Mouse (Mus musculus) limb, embryonic 11.5 days (tissue): ENCODE measurements around the gene Krtap3-2. TPM values are rescaled to one million over a fixed set of nuclear protein-coding genes. Genes with fewer than 3 reads are reported as not detected.
A peak's percentile ranks its signal among the peaks of the same experiment; 100 is the strongest.

ENCODE experiments used
- ATAC-seq: fragments of 200-750 bp; cut with Nextera tagmentation; 2 replicates; pipeline ENCODE4 v1.8.0; 2017; ENCODE audit warnings: low read depth; ENCODE audit not compliant: insufficient number of reproducible peaks, low FRiP score, low TSS enrichment
- DNase-seq: peaks from one replicate; pipeline ENCODE4 v3.0.0-alpha.2; 2015; ENCODE audit warnings: low spot score
- H3K27ac ChIP-seq: fragments of 300-500 bp; sonication (generic); replicated peaks from 2 replicates; pipeline ENCODE4 v1.5.1; 2014; ENCODE audit warnings: low read depth, mild to moderate bottlenecking, low read length
- H3K27me3 ChIP-seq: fragments of 300-500 bp; sonication (generic); 2 replicates; pipeline ENCODE4 v1.6.1; 2014; ENCODE audit warnings: mild to moderate bottlenecking, low read length, mixed read lengths; ENCODE audit not compliant: control insufficient read depth, insufficient read depth
- H3K36me3 ChIP-seq: fragments of 300-500 bp; sonication (generic); 2 replicates; pipeline ENCODE4 v1.6.1; 2014; ENCODE audit warnings: mild to moderate bottlenecking, low read length, moderate library complexity, mixed read lengths; ENCODE audit not compliant: control insufficient read depth, insufficient read depth
- H3K4me1 ChIP-seq: fragments of 300-500 bp; sonication (generic); 2 replicates; pipeline ENCODE4 v1.6.1; 2014; ENCODE audit warnings: low read length, mixed read lengths; ENCODE audit not compliant: control insufficient read depth, insufficient read depth
- H3K4me2 ChIP-seq: fragments of 300-500 bp; sonication (generic); 2 replicates; pipeline ENCODE4 v1.6.1; 2014; ENCODE audit warnings: low read depth, mild to moderate bottlenecking, moderate library complexity; ENCODE audit not compliant: severe bottlenecking
- H3K4me3 ChIP-seq: fragments of 300-500 bp; sonication (generic); 2 replicates; pipeline ENCODE4 v1.5.1; 2014; ENCODE audit warnings: low read depth, low read length
- H3K9ac ChIP-seq: fragments of 300-500 bp; sonication (generic); 2 replicates; pipeline ENCODE4 v1.6.1; 2014; ENCODE audit warnings: mild to moderate bottlenecking, low read length
- H3K9me3 ChIP-seq: fragments of 300-500 bp; sonication (generic); 2 replicates; pipeline ENCODE4 v1.6.1; 2016; ENCODE audit warnings: low read length; ENCODE audit not compliant: control insufficient read depth
- WGBS: fragments of 180-500 bp; shearing (Covaris S2); extraction: QIAGEN DNeasy Blood & Tissue Kit; methylation state at CpG from one replicate; pipeline ENCODE4 v1.1.7; 2014; 5-methylcytosine and 5-hydroxymethylcytosine counted together
- polyA plus RNA-seq: library from polyadenylated mRNA; unstranded; fragments of >200 nt; fragmentation: Nextera tagmentation; extraction: Ambion mirVana; gene quantifications from 2 replicates; pipeline ENCODE4 v1.2.1, GENCODE M21; 2014

Krtap3-2 gene
- polyA plus RNA-seq, 1 experiment from 2014 or later: not detected

DNA sequence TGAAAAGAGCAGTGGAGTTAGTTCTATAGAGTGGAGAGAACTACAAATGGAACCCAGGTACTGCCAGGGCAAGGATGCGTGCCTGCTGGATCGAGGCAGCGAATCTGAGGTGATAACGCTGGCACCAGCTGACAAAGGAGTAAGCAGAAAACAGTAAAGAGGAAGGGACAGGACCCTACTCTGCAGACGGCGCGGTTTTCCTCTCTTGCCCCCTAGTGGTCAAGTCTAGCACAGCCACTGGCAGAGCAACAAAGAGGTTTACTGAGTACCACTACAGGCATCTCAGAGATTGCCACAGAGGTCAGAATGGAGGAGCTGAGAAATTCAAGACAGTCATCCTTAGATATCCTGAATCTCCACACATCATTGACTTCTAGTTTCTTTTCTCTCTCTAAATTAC, 17.5 kb upstream of the Krtap3-2 start:
- no peak overlapping the region for H3K4me3 ChIP-seq
- DNase-seq (peak; percentile 90), ATAC-seq (peak; percentile 62; the same call in 1 of the 2 replicates)
- H3K9ac ChIP-seq: no peak overlapping the region
- 6% methylated on average over 7 of the region's 7 CpGs for WGBS
- peak overlapping the region; percentile 33; the same call in 1 of the 2 replicates for H3K4me2 ChIP-seq
- no peaks in the 10 kb centered on the region for H3K36me3 ChIP-seq
- no peaks in the 10 kb centered on the region for H3K27me3 ChIP-seq
- H3K27ac ChIP-seq: no peak overlapping the region
- no peaks in the 10 kb centered on the region for H3K4me1 ChIP-seq
- H3K9me3 ChIP-seq: no peaks in the 10 kb centered on the region

- no peak overlapping the region for H3K4me2 ChIP-seq
- 74% methylated on average over 4 of the region's 4 CpGs for WGBS
- ATAC-seq: no peak
- H3K27me3 ChIP-seq: no peaks in the 10 kb centered on the region
- H3K27ac ChIP-seq: no peak overlapping the region
- no peaks in the 10 kb centered on the region for H3K9me3 ChIP-seq
- H3K36me3 ChIP-seq: no peaks in the 10 kb centered on the region
- no peak overlapping the region for H3K4me3 ChIP-seq
- no peak for DNase-seq
- H3K4me1 ChIP-seq: no peaks in the 10 kb centered on the region
- no peak overlapping the region for H3K9ac ChIP-seq
Observed at GRCm38 (mm10) chr11:99573164-99573563, 16.5 kb upstream of the Krtap3-2 start.

- no peak within 1 kb of the TSS for H3K4me2 ChIP-seq
- no peaks in the 10 kb centered on the region for H3K27me3 ChIP-seq
- H3K4me1 ChIP-seq: no peaks in the 10 kb centered on the region
- H3K9me3 ChIP-seq: no peaks in the 10 kb centered on the region
- ATAC-seq (no peak), DNase-seq (no peak)
- no peaks in the 10 kb centered on the region for H3K36me3 ChIP-seq
- no peak within 1 kb of the TSS for H3K27ac ChIP-seq
- H3K9ac ChIP-seq: no peak within 1 kb of the TSS
- H3K4me3 ChIP-seq: no peak within 1 kb of the TSS
- WGBS: 73% methylated on average over 7 of the region's 7 CpGs
Observed at GRCm38 (mm10) chr11:99566530-99566929, 9.9 kb upstream of the Krtap3-2 start, which contains the start of gene Krtap3-1. Gene Krtap3-1 (minus strand): TSS chr11:99566630.

DNA sequence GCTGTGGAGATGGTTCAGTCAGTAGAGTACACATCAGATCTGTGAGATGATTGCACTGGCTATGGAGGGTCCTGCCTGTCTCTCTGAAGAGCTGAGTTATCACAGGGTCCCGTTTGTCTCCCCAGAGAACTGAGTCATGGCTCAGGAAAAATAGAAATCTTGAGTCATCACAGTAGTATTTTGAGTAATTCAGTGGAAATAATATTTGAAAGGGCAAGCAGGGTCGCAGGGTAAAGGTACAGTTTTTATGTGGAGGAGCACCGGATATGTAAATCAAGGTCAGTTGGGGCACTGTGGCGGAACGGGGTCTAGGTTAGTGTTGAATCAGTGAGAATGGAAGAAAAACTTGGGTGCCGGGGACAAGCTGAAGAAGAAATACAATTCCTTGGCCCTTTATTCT, 5.9 kb upstream of the Krtap3-2 start:
- Histone ChIP-seq H3K27ac (no peak overlapping the region), H3K9ac (no peak overlapping the region), H3K9me3 (no peaks in the 10 kb centered on the region), H3K4me2 (no peak overlapping the region), H3K4me3 (no peak overlapping the region), H3K36me3 (no peaks in the 10 kb centered on the region), H3K27me3 (no peaks in the 10 kb centered on the region), H3K4me1 (no peaks in the 10 kb centered on the region)
- DNase-seq: no peak
- WGBS: 81% methylated on average over 6 of the region's 6 CpGs
- ATAC-seq: no peak

DNA sequence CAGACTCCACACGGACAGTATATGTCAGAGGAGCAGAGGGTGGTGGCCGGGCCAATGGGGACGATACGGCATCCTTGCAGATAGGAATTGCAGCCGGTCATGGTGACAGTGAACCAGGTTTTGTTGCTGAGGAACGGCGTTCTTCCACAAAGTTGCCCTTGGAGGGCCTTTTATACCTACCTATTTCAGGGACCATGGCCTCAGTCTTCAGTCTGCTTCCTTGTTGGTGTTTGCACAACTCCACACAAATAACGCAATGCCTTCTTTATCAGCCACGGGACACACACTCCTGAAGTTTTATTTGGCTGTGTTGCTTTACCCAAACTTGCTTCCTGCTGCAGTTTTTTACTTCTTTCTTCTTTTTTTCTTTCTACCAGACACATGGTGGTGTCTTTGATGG, 2.7 kb upstream of the Krtap3-2 start, which contains the start of gene Gm11939:
Gm11939 (minus strand) TSS at position 101 of the 400 bp plus-strand sequence.
- Histone ChIP-seq H3K27ac (no peak within 1 kb of the TSS), H3K4me2 (no peak within 1 kb of the TSS), H3K9ac (no peak within 1 kb of the TSS), H3K9me3 (no peaks in the 10 kb centered on the region), H3K36me3 (no peaks in the 10 kb centered on the region), H3K27me3 (no peaks in the 10 kb centered on the region), H3K4me3 (no peak within 1 kb of the TSS), H3K4me1 (no peaks in the 10 kb centered on the region)
- ATAC-seq (no peak), DNase-seq (no peak)
- WGBS: 93% methylated on average over 9 of the region's 9 CpGs

GRCm38 (mm10) chr11:99557976-99558745, 1.5 kb upstream of the Krtap3-2 start:
- ATAC-seq (no peak), DNase-seq (no peak)
- H3K4me1 ChIP-seq: no peaks in the 10 kb centered on the region
- no peaks in the 10 kb centered on the region for H3K27me3 ChIP-seq
- H3K9ac ChIP-seq: no peak overlapping the region
- no peak overlapping the region for H3K27ac ChIP-seq
- WGBS: 91% methylated on average over 3 of the region's 3 CpGs
- H3K4me3 ChIP-seq: no peak overlapping the region
- no peaks in the 10 kb centered on the region for H3K9me3 ChIP-seq
- no peaks in the 10 kb centered on the region for H3K36me3 ChIP-seq
- H3K4me2 ChIP-seq: no peak overlapping the region

DNA sequence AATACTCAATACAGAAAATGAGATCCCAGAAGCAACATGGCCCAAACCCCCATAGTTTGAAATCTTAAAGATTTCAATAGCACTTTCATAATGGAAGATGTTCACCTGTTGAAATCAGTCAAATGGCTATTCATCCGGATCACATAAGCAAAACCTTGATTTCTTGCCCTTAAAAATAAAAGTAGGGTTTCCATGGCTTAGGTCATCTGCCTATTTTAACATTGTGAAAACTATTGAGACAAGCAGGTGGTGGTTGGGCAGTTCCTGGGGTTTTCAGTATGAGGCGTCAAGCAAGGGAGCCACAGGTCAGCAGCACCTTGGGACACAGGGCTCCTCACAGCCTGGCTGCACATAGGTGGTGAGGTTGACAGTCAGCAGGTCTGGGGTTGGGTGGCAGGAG, 458 bp downstream of the Krtap3-2 start:
- H3K9me3 ChIP-seq: no peaks in the 10 kb centered on the region
- WGBS: 83% methylated on average over 2 of the region's 2 CpGs
- H3K4me2 ChIP-seq: no peak overlapping the region
- H3K27me3 ChIP-seq: no peaks in the 10 kb centered on the region
- H3K9ac ChIP-seq: no peak overlapping the region
- no peak for ATAC-seq
- no peak overlapping the region for H3K27ac ChIP-seq
- DNase-seq: no peak
- H3K4me3 ChIP-seq: no peak overlapping the region
- no peaks in the 10 kb centered on the region for H3K4me1 ChIP-seq
- H3K36me3 ChIP-seq: no peaks in the 10 kb centered on the region

- no peak within 1 kb of the TSS for H3K4me3 ChIP-seq
- no peaks in the 10 kb centered on the region for H3K9me3 ChIP-seq
- ATAC-seq (no peak), DNase-seq (no peak)
- H3K27ac ChIP-seq: no peak within 1 kb of the TSS
- no peaks in the 10 kb centered on the region for H3K36me3 ChIP-seq
- no peaks in the 10 kb centered on the region for H3K4me1 ChIP-seq
- H3K9ac ChIP-seq: no peak within 1 kb of the TSS
- H3K4me2 ChIP-seq: no peak within 1 kb of the TSS
- WGBS: 62% methylated on average over 4 of the region's 4 CpGs
- H3K27me3 ChIP-seq: no peaks in the 10 kb centered on the region
Observed at GRCm38 (mm10) chr11:99550765-99551164, 5.9 kb downstream of the Krtap3-2 start, which contains the start of gene Krtap3-3. Gene Krtap3-3 (minus strand): TSS chr11:99550865.
